Mouse (Mus musculus): ENCODE results near the gene 1600002K03Rik. TPM values are rescaled to one million over a fixed set of nuclear protein-coding genes. Genes with fewer than 3 reads are reported as not detected.
"Not testable (repeated sequence)": the region's sequence is repeated elsewhere in the genome, so short reads cannot be mapped to it uniquely, and the experiment has no call there.

1600002K03Rik gene
- total RNA-seq, 4 experiments from 2014 or later, result 4.9 to 7.7 (median 5.9) TPM

DNA sequence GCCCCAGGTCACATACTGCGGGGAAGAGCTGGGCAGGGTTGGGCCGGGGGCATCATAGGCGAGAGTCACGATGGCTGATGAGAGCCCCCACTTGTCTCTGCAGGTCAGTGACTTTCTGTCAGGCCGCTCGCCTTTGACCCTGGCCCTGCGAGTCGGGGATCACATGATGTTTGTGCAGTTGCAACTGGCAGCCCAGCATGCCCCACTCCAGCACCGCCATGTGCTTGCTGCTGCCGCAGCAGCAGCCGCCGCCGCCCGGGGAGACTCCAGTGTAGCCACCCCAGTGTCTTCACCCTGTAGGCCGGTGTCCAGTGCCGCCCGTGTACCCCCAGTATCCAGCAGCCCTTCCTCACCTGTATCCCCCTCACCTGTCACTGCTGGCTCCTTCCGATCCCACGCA, 19.0 kb upstream of the 1600002K03Rik start:
- no peak for DNase-seq (ENCODE audit: low spot score)

DNA sequence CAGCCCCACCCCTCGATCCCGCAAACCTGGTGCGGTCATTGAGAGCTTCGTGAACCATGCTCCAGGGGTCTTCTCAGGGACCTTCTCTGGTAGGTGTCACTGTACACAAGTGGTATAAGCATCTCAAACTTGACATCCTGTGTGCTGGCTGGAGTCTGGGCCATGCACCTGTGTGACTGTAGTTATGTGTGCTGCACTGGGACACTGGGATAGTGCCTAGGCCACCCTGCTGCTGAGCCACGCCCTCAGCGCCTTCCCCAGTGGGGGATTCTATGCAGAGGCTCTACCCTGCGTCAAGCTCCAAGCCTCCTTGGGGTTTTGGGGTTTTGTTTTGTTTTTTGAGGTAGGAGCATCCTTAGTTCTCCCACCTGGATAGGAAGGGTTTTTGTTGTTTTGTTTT, 18.4 kb upstream of the 1600002K03Rik start:
- DNase-seq (ENCODE audit: low spot score), result no peak

DNA sequence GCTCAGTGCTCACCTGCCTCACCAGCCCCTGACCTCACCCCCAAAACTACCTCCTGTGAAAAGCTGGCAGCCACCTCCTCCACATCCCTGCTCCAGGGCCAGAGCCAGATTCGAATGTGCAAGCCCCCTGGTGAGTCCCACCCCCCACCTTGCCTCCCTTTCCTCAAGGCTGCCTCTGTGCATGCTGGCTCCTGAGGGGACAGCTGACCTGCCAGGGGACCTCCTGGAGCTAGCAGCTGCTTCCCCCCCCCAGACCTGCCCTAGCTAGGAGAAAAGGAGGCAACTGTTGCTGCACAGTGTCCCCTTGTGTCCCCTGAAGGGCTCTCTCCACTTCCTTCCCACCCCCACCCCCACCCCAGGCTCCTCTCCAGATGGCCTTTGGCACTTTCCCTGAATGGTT, 17.5 kb upstream of the 1600002K03Rik start:
- no peak for DNase-seq (ENCODE audit: low spot score)

DNA sequence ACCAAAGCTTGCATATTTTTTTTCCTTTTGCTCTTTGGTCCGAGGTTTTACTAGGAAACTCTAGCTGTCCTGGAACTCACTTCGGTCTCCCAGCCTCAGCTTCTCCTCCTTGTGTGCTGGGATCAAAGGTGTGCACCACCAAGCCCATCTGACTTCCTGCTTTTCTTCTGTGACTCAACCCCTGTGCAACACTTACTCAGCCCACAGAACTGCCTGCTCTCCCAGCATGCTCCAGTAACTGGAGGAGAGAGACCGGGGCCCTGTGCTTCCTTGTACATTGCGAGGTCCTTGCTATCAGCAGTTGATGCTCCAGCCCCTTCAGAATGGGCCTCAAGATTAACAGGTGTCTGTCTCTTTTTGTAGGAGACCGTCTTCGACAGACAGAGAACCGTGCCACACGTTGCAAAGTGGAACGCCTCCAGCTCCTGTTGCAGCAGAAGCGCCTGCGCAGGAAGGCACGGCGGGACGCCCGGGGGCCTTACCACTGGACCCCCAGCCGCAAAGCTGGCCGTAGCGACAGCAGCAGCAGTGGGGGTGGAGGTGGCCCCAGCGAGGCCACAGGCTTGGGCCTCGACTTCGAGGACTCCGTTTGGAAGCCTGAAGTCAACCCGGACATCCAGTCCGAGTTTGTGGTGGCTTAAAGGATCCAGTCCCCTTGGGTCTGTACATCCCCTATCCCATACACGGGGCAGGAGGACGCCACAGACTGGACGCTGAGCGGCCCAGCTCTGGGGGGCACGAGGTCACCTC, 16.6 kb upstream of the 1600002K03Rik start:
- no peak for DNase-seq (ENCODE audit: low spot score)

DNA sequence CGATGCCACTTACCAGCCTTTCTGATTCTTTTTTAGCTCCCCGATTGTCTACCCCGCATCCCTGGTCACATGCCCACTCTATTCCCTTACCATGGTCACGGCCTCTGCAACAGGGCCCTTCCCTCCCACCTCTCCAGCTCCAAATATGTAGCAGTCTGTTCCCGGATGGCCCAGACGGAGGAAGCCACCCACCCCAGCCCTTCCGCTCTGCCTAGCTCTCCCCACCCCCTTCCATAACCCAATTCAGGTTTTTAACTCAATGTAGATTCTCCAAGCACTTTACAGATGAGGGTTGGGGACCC, 16.0 kb upstream of the 1600002K03Rik start:
- DNase-seq (ENCODE audit: low spot score), result no peak

DNA sequence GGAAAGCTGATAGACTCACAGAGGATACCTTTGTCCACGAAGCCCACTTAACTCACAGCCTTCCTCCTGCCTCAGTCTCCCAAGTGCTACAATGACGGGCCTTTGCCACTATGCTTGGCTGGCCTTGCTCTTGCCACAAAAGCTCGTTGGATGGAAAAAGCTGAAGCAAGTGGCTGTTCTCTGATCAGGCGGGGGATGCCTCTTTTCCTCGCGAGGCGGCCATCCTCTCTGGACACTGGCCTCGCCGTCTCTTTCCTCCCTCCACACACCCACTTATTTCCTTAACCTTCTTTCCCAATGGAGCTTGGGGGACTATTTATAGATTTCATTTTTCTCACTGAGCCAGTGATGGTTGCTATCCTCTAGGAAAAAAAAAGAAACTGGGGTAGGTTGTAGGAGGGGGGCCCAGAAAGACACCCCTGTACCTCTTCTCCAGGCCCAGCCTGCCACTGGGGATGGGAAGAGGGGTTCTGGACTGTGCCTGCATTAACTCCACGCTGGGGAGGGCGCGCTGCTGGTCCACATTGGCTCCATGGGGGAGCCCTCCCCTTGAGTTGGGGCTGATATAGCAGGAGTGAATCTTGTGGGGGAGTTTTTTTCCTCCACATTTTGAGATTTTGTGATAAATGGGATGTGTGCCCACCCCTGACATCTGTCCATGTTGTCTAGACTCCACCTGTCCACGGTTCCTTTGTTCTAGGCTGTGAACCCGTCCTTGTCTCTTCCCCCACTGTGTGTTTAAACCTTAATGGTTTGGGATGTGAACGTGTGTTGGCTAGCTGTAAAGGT, 15.4 kb upstream of the 1600002K03Rik start:
- no peak for DNase-seq (ENCODE audit: low spot score)

DNA sequence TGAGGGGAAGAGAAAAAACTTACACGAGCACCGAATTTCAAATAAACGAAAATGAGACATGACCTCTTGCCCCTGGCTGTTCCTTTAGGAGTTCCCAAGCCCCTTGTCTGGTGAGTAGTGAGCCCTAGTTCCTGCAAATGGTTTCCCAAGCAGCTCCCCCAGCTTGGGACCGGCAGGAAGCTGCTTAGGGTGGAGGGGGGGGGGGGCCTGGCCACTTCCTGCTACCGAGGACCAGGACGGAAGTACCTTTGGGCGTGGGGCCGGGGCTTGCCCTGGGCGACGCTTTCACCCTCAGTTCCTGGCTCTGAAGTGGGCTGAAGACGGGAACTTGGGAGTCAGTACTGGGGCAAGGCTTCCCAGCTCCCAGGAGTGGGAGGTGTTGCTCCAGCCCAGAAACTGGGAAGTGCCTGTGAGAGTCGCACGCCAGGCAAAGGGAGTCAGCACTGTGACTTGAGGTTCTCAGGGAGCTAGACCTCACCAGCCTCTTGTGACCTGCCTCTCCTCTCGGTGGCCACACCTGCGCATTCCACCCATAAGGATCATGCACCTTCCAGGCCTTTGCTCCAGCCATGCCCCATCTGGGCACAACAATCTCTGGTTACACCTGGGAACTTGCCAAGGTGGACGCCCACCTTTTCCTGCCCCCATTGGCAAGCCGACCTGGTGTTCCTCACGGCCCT, 14.3 kb upstream of the 1600002K03Rik start:
- peak; percentile 85 for DNase-seq (ENCODE audit: low spot score)

DNA sequence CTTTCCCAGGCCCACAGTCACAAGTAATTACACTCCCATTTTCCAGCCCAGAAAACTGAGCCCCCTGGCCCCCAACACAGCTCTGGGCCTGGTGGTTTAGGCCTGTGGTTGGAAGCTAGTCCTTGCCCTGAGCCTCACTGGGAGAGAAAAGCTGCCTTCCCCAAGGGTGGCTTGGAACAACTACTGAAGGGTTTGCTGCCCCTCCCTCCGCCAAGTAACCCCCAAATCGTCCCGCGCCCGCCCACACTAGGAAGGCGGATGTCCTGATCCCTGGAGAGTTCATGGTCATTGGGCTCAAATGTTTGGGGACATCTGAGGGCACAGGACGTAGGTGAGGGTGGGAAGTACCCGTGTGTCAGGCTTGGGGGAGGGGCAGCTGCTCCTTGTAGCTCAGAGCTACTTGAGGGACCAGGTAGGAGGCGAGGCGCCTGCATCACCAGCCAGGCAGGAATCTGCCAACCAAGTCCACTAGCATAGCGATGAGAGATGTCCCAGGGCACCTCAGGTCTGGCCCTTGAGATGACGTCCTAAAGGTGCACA, 13.7 kb upstream of the 1600002K03Rik start:
- DNase-seq (ENCODE audit: low spot score), result no peak

DNA sequence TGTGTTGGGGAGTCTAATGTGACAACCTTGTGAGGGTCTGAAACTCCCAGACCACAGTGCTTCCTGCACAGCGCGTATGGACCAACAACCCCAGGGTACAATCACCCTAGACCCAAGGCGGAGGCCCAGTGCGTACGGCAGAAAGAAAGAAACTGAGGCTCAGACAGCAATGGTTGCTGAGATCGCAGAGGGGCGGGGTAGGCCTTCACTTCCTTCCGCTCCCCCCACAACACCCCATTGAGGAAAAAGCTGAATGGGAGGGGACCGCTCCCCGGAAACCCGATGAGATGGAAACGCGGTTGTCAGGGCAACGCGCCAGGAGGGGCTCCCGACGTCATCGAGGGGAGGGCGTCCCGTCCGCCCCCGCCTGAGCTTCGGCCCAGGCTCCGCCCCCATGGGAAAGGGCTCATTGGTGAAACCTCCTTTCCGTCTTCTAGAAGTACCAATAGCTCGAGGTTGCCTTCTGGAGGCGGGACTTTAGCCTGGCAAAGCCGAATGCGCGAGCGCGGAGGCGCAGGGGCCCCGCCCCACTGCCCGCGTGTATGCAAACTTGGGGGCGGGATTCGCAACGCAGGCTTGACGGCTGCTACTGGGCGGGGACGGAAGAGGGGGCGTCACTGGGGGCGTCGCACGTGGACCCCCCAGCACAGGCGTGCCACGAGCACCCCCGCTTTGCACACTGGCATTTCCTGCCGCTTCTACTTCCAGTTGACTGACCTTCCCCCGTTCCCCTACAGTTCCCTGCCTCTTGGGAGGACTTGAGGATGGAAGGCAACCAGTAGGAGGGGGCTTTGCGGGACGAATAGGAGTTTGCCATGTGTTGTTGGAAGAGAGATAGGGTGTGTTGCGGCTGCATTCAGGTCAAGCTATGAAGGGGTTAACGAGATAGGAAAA, 12.9 kb upstream of the 1600002K03Rik start:
- peak; percentile 99 for DNase-seq (ENCODE audit: low spot score)

DNA sequence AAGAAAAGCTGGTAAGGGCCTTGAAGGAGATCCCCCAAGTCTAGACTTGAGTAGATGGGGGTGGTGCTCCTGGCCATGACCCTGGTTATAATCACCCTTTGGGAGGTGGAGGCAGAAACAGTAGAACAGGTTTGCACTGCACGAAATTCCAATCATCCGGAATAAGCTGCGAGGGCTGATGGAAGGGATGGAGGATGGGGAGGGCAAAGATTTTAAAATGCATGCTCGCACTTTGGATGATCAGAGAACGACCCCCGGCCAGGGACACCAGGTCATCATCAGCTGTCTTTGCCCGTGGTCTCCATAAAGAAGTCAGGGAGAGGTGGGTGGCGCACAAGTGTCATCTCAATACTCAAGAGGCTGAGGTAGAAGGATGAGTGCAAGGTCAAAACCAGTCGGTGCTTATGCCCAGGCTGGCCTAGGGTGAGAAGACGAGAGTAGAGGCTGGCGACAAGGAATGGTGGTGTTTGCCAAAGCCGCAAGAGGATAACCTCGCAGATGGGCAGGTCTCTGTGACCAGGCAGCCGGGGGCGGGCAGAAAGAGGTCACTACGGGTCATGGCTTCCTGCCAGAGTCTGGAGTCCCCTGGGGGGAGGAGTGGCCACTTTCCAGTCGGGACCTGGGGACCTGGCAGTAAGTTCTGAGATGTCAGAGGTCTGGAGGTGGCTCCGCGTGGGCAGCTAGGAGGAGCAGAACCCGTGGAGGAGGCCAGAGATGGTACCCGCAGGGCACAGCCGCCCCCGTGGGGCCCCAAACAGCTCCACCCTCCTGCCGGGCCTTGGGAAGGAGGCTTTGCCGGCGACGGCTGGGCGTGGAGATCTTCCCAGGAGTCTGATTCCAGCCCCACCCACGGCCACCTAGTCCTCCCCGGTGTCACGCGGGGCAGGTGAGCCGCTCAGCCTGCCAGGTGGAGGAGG, 12.0 kb upstream of the 1600002K03Rik start:
- DNase-seq (ENCODE audit: low spot score), result peak; percentile 87

DNA sequence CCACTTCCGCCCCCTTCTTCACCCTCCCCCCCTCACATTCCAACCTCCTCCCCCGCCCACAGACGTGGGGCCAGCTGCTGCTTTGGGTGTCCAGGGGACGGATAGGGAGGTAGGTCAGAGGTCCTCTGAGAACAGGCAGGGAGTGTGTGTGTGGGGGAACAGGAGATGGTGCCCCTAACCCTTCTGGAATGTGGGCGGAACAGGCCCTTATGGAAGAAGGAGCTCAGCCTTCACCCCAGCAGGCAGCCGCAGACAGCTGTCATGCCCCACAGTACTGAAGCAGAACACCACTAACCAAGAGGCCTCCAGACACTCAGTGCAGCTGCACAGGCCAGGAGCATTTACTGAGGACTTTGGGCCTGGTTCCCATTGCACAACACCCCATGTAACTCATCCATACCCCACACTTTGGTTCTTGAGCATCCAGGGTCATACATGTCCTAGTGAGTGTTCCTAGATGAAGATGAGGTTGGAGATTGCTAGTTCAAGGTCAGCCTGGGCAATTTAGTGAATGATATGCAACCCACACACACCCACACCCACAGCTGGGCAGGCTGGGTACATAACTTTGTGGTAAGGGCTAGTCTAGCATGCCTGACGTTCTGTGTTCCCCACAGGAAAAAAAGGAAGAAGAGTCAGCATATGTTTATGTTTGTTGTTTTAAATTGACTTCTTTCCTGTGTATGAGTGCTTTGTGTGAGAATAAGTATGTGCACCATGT, 11.1 kb upstream of the 1600002K03Rik start:
- no peak for DNase-seq (ENCODE audit: low spot score)

DNA sequence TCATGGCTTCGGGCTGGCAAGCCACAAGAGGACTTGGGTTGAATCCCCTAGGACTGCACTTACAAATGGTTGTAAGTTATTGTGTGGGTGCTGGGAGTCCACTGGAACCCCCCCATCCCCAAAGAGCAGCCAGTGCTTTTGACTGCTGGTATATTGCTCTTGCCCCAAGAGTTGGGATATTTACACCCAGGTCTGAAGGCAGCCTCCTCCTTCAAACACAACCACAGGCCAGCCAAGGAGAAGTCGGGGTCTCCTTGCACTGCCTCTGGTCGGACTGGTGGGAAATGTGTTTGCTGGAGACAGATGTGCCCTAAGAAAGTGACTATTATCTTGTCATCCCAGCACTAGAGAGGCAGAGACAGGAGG, 10.5 kb upstream of the 1600002K03Rik start:
- DNase-seq (ENCODE audit: low spot score), result no peak

DNA sequence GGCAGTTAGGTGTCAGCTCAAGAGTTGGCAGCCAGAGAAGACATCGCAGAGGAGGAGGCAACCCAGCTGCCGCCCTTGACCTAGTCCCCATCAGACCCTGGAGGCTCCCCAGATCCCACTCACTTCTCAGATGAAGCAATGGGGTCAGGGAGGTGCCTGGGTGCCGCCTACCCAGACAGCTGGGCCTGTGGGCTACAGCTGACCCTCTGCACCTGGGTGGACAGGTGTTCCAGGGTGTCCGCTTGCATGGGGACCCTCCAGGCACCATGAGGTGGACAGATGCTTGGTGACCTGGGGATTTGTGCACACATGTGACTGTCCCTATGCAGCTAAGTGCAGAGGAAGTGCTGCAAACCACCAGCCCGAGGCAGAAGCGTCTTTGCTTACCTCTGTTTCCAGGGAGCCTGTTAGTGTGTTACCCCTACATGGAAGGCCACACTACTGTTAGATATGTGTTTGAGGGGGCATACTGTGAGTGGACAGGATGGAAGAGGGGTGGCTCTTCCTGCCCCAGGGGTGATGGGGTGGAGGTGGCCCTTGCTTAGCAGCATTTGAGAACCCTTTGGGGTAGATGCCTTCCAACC, 9.9 kb upstream of the 1600002K03Rik start:
- DNase-seq (ENCODE audit: low spot score), result no peak

DNA sequence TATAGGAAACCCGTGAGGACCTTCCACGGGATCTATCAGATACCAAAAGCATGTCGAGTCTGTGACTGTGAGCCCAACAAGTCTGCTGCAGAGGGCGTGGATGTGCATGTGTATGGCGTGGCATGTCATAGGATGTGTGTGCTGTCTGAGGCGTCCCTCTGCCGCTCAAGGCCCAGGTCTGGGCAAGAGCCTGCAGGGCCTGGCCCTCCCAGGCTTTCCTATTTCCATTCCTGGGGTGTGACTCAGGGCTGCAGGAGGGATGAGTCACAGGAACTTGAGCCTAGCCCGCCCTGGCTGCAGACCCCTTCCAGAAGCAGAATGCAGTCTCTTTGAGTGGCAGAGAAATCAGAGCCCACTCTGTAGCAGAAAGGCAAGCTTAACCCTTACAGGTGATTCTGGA, 9.0 kb upstream of the 1600002K03Rik start:
- DNase-seq (ENCODE audit: low spot score), result no peak

DNA sequence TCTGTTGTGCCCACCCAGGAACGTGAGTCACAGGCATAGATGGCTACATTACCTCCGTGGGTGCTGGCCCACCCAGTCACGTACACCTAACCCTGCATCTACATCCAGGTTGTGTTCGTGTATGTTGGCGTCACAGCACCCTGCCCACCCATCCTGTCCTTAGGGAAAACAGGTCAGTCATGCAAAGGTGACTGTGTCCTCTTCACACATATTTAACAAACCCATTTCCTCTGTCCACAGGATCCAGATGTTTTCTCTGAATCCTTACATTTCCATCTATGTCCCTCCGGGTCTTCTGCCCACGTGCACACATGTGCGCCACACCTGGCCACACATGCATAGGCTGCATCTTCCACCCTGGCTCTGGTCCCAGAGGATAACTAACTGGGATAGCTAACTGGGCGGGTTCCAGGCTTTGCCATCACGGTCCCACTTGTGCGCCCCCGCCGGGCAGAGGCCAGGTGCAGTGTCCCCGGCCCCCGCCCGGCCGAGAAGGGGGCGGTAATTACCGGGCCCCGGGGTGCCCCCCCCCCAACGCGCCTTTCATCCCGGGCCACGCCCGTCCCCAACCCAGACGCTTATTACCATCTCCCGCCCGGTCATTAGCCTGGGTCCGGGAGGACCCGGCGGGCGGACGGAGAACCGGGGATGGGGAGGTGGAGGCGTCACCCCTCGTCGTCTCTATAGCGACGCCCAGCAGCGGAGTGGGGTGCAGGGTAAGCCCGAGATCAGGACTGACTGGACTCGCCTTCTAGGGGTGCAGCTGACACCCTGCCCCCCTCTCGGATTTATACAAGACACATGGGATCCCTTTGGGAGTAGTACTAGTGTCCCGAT, 8.4 kb upstream of the 1600002K03Rik start:
- no peak for DNase-seq (ENCODE audit: low spot score)

DNA sequence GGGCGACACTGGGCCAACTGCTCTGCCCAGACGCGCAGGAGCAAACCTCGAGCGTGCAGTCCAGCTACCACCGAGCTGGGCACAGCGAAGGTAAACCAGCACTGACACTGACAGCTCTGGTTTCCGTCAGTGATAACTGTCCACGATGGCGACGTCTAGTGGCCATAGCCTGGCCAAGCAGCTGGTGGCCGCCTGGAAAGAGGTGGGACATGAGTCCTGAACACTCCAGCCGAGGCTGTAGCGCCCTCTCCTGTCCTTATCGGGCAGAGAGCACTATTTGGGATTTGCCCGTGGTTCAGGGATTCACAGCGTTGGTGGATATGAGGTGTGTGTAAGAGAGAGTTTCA, 7.8 kb upstream of the 1600002K03Rik start:
- peak; percentile 97 for DNase-seq (ENCODE audit: low spot score)

DNA sequence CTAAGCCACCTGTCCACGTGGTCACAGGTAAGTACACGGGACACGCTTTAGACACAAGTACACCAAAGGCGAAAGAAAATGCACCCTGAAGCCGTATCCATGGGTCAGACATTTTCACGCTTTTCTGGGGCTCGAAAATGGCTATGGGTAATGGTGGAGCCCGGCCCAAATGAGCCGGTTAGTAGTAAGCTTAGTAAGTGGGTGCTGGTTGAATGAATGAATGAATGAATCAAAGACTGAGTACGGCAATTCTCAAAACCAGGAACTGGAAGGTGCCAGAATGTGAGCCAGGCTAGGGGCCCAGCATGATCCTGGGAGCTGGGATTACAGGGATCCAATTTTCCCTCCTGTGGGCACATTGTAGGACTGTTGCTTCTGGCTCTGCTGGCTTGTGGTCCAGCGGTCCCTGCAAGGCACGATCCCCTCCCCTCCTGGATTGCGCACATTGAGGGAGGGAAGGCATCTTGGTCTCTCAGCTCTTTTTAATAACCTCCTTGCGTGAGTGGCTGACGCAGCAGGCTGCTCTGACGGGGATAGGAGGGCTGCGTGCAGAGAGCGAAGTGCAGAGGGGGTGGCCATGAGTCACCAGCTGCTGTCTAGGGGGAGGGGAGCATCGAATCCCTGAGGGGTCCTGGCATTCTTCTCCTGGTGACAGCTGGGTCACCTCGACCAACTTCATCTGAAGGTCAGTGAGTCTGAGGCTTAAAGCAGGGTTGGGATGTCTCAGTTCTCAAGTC, 7.2 kb upstream of the 1600002K03Rik start, which contains the start of gene Cirbp:
Gene Cirbp, plus strand, starts transcription at position 594 of the 737 bp plus-strand sequence.
- no peak for DNase-seq (ENCODE audit: low spot score)

DNA sequence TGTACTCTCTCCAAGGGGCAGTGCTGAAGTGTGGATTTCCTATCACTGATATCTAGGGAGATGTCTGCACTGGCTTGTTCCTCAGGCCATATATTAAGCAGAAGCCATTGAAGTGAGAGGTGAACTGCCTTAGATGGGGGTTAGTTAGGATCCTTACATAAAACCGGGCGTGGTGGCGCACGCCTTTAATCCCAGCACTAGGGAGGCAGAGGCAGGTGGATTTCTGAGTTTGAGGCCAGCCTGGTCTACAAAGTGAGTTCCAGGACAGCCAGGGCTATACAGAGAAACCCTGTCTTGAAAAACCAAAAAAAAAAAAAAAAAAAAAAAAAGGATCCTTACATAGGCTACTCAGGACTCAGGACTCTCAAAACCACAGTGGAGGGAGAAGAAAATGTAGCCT, 6.6 kb upstream of the 1600002K03Rik start:
- DNase-seq (ENCODE audit: low spot score), result not testable (repeated sequence)

Data from heart, adult 8-10 months (tissue).